Mouse (Mus musculus) MEL (cell line): ENCODE data around the gene Ltk. TPM values are rescaled to one million over a fixed set of nuclear protein-coding genes. Genes with fewer than 3 reads are reported as not detected.
A peak's percentile ranks its signal among the peaks of the same experiment; 100 is the strongest.

Experiments
- DNase-seq: peaks from one replicate; pipeline ENCODE4 v3.0.0; 2011; ENCODE audit warnings: low read depth, low spot score
- H3K27ac ChIP-seq: 2 replicates; pipeline ENCODE4 v1.5.1; 2012; ENCODE audit warnings: low read depth, mild to moderate bottlenecking, control low read depth, low read length, moderate library complexity; ENCODE audit not compliant: control insufficient read depth
- H3K27me3 ChIP-seq, 2 experiments: fragments of 150-350 bp in 1 of 2; sonication (generic) in 1 of 2; 2 replicates each; pipeline ENCODE4 v1.6.1; 2012; ENCODE audit warnings: low read length in 2 of 2, mild to moderate bottlenecking in 2 of 2, improper control_type of control experiment in 1 of 2, moderate library complexity in 1 of 2; ENCODE audit not compliant: insufficient read depth in 2 of 2, control insufficient read depth in 1 of 2
- H3K36me3 ChIP-seq, 2 experiments: 2 replicates each; pipeline ENCODE4 v1.6.1; 2012 to 2014; ENCODE audit warnings: low read length in 2 of 2, improper control_type of control experiment in 1 of 2, inconsistent platforms in 1 of 2, mild to moderate bottlenecking in 1 of 2; ENCODE audit not compliant: insufficient read depth in 2 of 2, control insufficient read depth in 1 of 2
- H3K4me1 ChIP-seq, 2 experiments: fragments of 150-350 bp in 1 of 2; sonication (generic) in 1 of 2; 2 replicates each; pipeline ENCODE4 v1.6.1; 2012; ENCODE audit warnings: low read length in 2 of 2, improper control_type of control experiment in 1 of 2, mild to moderate bottlenecking in 1 of 2; ENCODE audit not compliant: insufficient read depth in 2 of 2, control insufficient read depth in 1 of 2
- H3K4me3 ChIP-seq, 2 experiments: fragments of 150-350 bp in 1 of 2; sonication (generic) in 1 of 2; 2 replicates each; pipeline ENCODE4 v1.5.1; 2012; ENCODE audit warnings: low read depth in 2 of 2, low read length in 2 of 2, mild to moderate bottlenecking in 2 of 2, moderate library complexity in 2 of 2, control low read depth in 1 of 2, improper control_type of control experiment in 1 of 2; ENCODE audit not compliant: control insufficient read depth in 1 of 2, insufficient read depth in 1 of 2
- H3K79me2 ChIP-seq: 2 replicates; pipeline ENCODE4 v1.6.1; 2012; ENCODE audit warnings: mild to moderate bottlenecking, low read length, moderate library complexity; ENCODE audit not compliant: control insufficient read depth, poor library complexity, insufficient read depth
- H3K9ac ChIP-seq: 2 replicates; pipeline ENCODE4 v1.6.1; 2012; ENCODE audit warnings: low read depth, mild to moderate bottlenecking, control low read depth, low read length, moderate library complexity; ENCODE audit not compliant: control insufficient read depth, poor library complexity, severe bottlenecking
- H3K9me3 ChIP-seq: fragments of 150-350 bp; sonication (generic); replicated peaks from 2 replicates; pipeline ENCODE4 v1.6.1; 2012; ENCODE audit warnings: mild to moderate bottlenecking, low read length, improper control_type of control experiment, moderate library complexity; ENCODE audit not compliant: insufficient read depth
- BHLHE40 ChIP-seq: IDR thresholded peaks from 2 replicates; pipeline ENCODE4 v1.6.1; 2012; ENCODE audit warnings: low read depth, mild to moderate bottlenecking, inconsistent platforms, low read length, improper control_type of control experiment, borderline replicate concordance
- CHD1 ChIP-seq: IDR thresholded peaks from 2 replicates; pipeline ENCODE4 v1.6.1; 2012; ENCODE audit warnings: low read depth, mild to moderate bottlenecking, inconsistent platforms, low read length, improper control_type of control experiment
- E2F4 ChIP-seq: IDR thresholded peaks from 2 replicates; pipeline ENCODE4 v1.6.1; 2011; ENCODE audit warnings: low read depth, low read length, improper control_type of control experiment, borderline replicate concordance
- ELF1 ChIP-seq: IDR thresholded peaks from 2 replicates; pipeline ENCODE4 v1.6.1; 2014; ENCODE audit warnings: low read depth, mild to moderate bottlenecking, inconsistent platforms, low read length, improper control_type of control experiment, moderate library complexity
- GABPA ChIP-seq: IDR thresholded peaks from 2 replicates; pipeline ENCODE4 v1.6.1; 2012; ENCODE audit warnings: low read depth, mild to moderate bottlenecking, inconsistent platforms, low read length, improper control_type of control experiment, moderate library complexity
- HCFC1 ChIP-seq: IDR thresholded peaks from 2 replicates; pipeline ENCODE4 v1.6.1; 2012; ENCODE audit warnings: low read depth, mild to moderate bottlenecking, inconsistent platforms, low read length, improper control_type of control experiment, moderate library complexity
- JUND ChIP-seq: IDR thresholded peaks from 2 replicates; pipeline ENCODE4 v1.6.1; 2011; ENCODE audit warnings: low read depth, mild to moderate bottlenecking, improper control_type of control experiment, low read length
- MAFK ChIP-seq: IDR thresholded peaks from 2 replicates; pipeline ENCODE4 v1.6.1; 2011; ENCODE audit warnings: low read depth, mild to moderate bottlenecking, low read length, improper control_type of control experiment, borderline replicate concordance
- MAX ChIP-seq: IDR thresholded peaks from 2 replicates; pipeline ENCODE4 v1.6.1; 2011; ENCODE audit warnings: low read length, improper control_type of control experiment
- MAZ ChIP-seq: IDR thresholded peaks from 2 replicates; pipeline ENCODE4 v1.6.1; 2012; ENCODE audit warnings: low read depth, mild to moderate bottlenecking, inconsistent platforms, low read length, improper control_type of control experiment
- MEF2A ChIP-seq: IDR thresholded peaks from 2 replicates; pipeline ENCODE4 v1.6.1; 2014; ENCODE audit warnings: low read depth, mild to moderate bottlenecking, inconsistent platforms, low read length, improper control_type of control experiment; ENCODE audit not compliant: poor library complexity, insufficient replicate concordance, severe bottlenecking; ENCODE audit errors: extremely low read depth
- MXI1 ChIP-seq: IDR thresholded peaks from 2 replicates; pipeline ENCODE4 v1.6.1; 2011; ENCODE audit warnings: mild to moderate bottlenecking, low read depth, low read length, improper control_type of control experiment
- MYC ChIP-seq: IDR thresholded peaks from 2 replicates; pipeline ENCODE4 v1.6.1; 2011; ENCODE audit warnings: low read depth, mild to moderate bottlenecking, low read length, improper control_type of control experiment, moderate library complexity
- NELFE ChIP-seq: IDR thresholded peaks from 2 replicates; pipeline ENCODE4 v1.6.1; 2011; ENCODE audit warnings: low read depth, low read length, improper control_type of control experiment
- POLR2A ChIP-seq, 2 experiments: IDR thresholded peaks; 2 replicates each; pipeline ENCODE4 v1.6.1; 2011 to 2012; ENCODE audit warnings: low read length in 2 of 2, mild to moderate bottlenecking in 2 of 2, control low read depth in 1 of 2, improper control_type of control experiment in 1 of 2, low read depth in 1 of 2, moderate library complexity in 1 of 2; ENCODE audit not compliant: control insufficient read depth in 1 of 2, insufficient read depth in 1 of 2, poor library complexity in 1 of 2
- SIN3A ChIP-seq: IDR thresholded peaks from 2 replicates; pipeline ENCODE4 v1.6.1; 2012; ENCODE audit warnings: low read length, improper control_type of control experiment, inconsistent platforms
- SMC3 ChIP-seq: IDR thresholded peaks from 2 replicates; pipeline ENCODE4 v1.6.1; 2011; ENCODE audit warnings: low read depth, low read length, improper control_type of control experiment
- TAL1 ChIP-seq: IDR thresholded peaks from 2 replicates; pipeline ENCODE4 v1.6.1; 2012; ENCODE audit warnings: mild to moderate bottlenecking, inconsistent platforms, low read length, moderate library complexity, mixed read lengths
- UBTF ChIP-seq: IDR thresholded peaks from 2 replicates; pipeline ENCODE4 v1.6.1; 2012; ENCODE audit warnings: low read depth, mild to moderate bottlenecking, inconsistent platforms, low read length, improper control_type of control experiment, moderate library complexity, borderline replicate concordance; ENCODE audit not compliant: insufficient read depth
- USF2 ChIP-seq, 2 experiments: IDR thresholded peaks; 2 replicates each; pipeline ENCODE4 v1.6.1; 2011 to 2012; ENCODE audit warnings: improper control_type of control experiment in 2 of 2, low read length in 2 of 2, borderline replicate concordance in 1 of 2, inconsistent platforms in 1 of 2, low read depth in 1 of 2, mild to moderate bottlenecking in 1 of 2; ENCODE audit not compliant: insufficient read depth in 1 of 2
- ZC3H11A ChIP-seq: IDR thresholded peaks from 2 replicates; pipeline ENCODE4 v1.6.1; 2012; ENCODE audit warnings: low read depth, mild to moderate bottlenecking, inconsistent platforms, low read length, improper control_type of control experiment
- ZNF384 ChIP-seq: IDR thresholded peaks from 2 replicates; pipeline ENCODE4 v1.6.1; 2012; ENCODE audit warnings: low read depth, mild to moderate bottlenecking, inconsistent platforms, low read length, improper control_type of control experiment
- polyA plus RNA-seq, 2 experiments: library from polyadenylated mRNA; stranded (reverse) in 1 of 2; unstranded in 1 of 2; fragments of >175 nt in 1 of 2; fragments of >200 nt in 1 of 2; gene quantifications; 2 replicates each; pipeline versions ENCODE4 v1.2.1 to v1.2.4; 2012; ENCODE audit warnings: low replicate concordance in 2 of 2, low read depth in 1 of 2; ENCODE audit not compliant: insufficient read length in 2 of 2, insufficient read depth in 1 of 2, missing spikeins in 1 of 2
- total RNA-seq: library from RNA; depleted of rRNA; stranded (reverse); fragments of 300-350 nt; gene quantifications from 2 replicates; pipeline ENCODE4 v1.2.3, GENCODE M21; 2012

Ltk gene
- total and polyA plus RNA-seq, 3 experiments = 0.23 to 2.5 TPM; not detected in 1

DNA sequence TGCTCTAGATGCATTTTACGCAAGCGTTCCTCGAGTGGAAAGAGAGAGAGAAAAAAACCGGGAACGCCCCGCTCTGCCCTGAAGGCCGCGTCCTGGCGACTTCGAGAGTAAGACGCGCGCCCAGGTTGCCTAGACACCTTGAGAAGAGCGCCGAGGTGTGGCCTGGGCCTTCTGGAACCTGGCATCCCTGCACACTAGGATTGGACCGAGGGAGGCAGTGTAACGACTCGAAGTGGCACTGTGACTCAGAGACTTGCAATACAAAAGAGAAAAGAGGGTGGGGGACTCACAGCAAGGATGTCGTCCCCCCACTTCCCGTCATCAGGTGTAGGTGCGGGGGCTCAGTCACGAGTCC is 16.4 kb downstream of the Ltk start:
- H3K9me3 ChIP-seq = no peaks in the 10 kb centered on the region
- H3K79me2 ChIP-seq = peaks cover 3% of the 10 kb centered on the region; the same call in 1 of the 2 replicates
- no peak overlapping the region for H3K4me3 ChIP-seq
- no peak for DNase-seq
- no peak for TF ChIP-seq MAZ
- TF ChIP-seq SIN3A = no peak
- TF ChIP-seq NELFE = no peak
- TF ChIP-seq MAFK = no peak
- no peak for TF ChIP-seq CHD1
- no peak for TF ChIP-seq ELF1
- no peak for TF ChIP-seq MYC
- H3K27me3 ChIP-seq = no peaks in the 10 kb centered on the region
- no peaks in the 10 kb centered on the region; a peak in 1 of 4 replicates for H3K36me3 ChIP-seq
- no peak overlapping the region for H3K9ac ChIP-seq
- H3K27ac ChIP-seq = no peak overlapping the region
- H3K4me1 ChIP-seq = peaks cover 0 to 3% of the 10 kb centered on the region in 2 experiments; a peak in 1 of 4 replicates

GRCm38 (mm10) chr2:119743176-119743807 is 16.9 kb downstream of the Ltk start:
- no peak for DNase-seq
- H3K79me2 ChIP-seq = peaks cover 3% of the 10 kb centered on the region; the same call in 1 of the 2 replicates
- H3K27ac ChIP-seq = no peak overlapping the region
- no peak for TF ChIP-seq ZNF384
- no peak for TF ChIP-seq HCFC1
- TF ChIP-seq E2F4 = no peak
- no peak for TF ChIP-seq MEF2A
- H3K9me3 ChIP-seq = no peaks in the 10 kb centered on the region
- peaks cover 0 to 3% of the 10 kb centered on the region in 2 experiments; a peak in 1 of 4 replicates for H3K4me1 ChIP-seq
- H3K9ac ChIP-seq = peak overlapping the region; percentile 66
- H3K27me3 ChIP-seq = no peaks in the 10 kb centered on the region
- H3K36me3 ChIP-seq = no peaks in the 10 kb centered on the region; a peak in 1 of 4 replicates
- H3K4me3 ChIP-seq = peak overlapping the region; percentile 60 to 98

- H3K4me1 ChIP-seq = peaks cover 0 to 3% of the 10 kb centered on the region in 2 experiments; a peak in 1 of 4 replicates
- peak overlapping the region; percentile 66 for H3K9ac ChIP-seq
- TF ChIP-seq TAL1 (no peak), E2F4 (no peak), ZNF384 (no peak), GABPA (no peak), SMC3 (no peak), MYC (no peak), ZC3H11A (no peak), USF2 (IDR thresholded peaks at IDR 0.05; ENCODE audit: borderline replicate concordance in 1 of 2, insufficient read depth in 1 of 2, low read depth in 1 of 2, low read length in 2 of 2) (no peak), NELFE (no peak), MAX (no peak), MAZ (0 out of 2 replicates have a peak, but pooled peaks have one; percentile 18), CHD1 (no peak), UBTF (no peak), MEF2A (no peak), JUND (no peak), MXI1 (0 out of 2 replicates have a peak, but pooled peaks have one; percentile 21), BHLHE40 (no peak), POLR2A (IDR thresholded peaks at IDR 0.05; ENCODE audit: control insufficient read depth in 1 of 2, insufficient read depth in 1 of 2, low read depth in 1 of 2, low read length in 2 of 2, poor library complexity in 1 of 2) (peak in 1 of 2 experiments; percentile 16; a peak in 1 of 4 replicates)
Measured at GRCm38 (mm10) chr2:119742461-119743175, 17.6 kb downstream of the Ltk start.

More at GRCm38 (mm10) chr2:119742461-119743175, 17.6 kb downstream of the Ltk start:
- peak overlapping the region; percentile 60 to 98 for H3K4me3 ChIP-seq
- no peak overlapping the region for H3K27ac ChIP-seq
- no peaks in the 10 kb centered on the region; a peak in 1 of 4 replicates for H3K36me3 ChIP-seq
- no peaks in the 10 kb centered on the region for H3K27me3 ChIP-seq
- H3K79me2 ChIP-seq = peaks cover 3% of the 10 kb centered on the region; the same call in 1 of the 2 replicates
- DNase-seq = peak; percentile 63
- no peaks in the 10 kb centered on the region for H3K9me3 ChIP-seq
